Mouse (Mus musculus): ENCODE data around the gene Macf1.

The Macf1 gene

GRCm38 (mm10) chr4:123427900-123428684 is 256.1 kb downstream of the Macf1 start:
- no peak for DNase-seq

GRCm38 (mm10) chr4:123427271-123427899 is 256.8 kb downstream of the Macf1 start:
- DNase-seq = no peak

GRCm38 (mm10) chr4:123426429-123427080 is 257.6 kb downstream of the Macf1 start:
- DNase-seq = no peak

- peak; percentile 87 for DNase-seq
Observed at GRCm38 (mm10) chr4:123425672-123426272, 258.4 kb downstream of the Macf1 start.

- no peak for DNase-seq
Observed at GRCm38 (mm10) chr4:123424050-123424449, 260.1 kb downstream of the Macf1 start.

GRCm38 (mm10) chr4:123422828-123423227 is 261.3 kb downstream of the Macf1 start:
- DNase-seq = peak; percentile 90

GRCm38 (mm10) chr4:123418032-123418431 is 266.1 kb downstream of the Macf1 start:
- DNase-seq = no peak

- no peak for DNase-seq
Observed at GRCm38 (mm10) chr4:123417478-123417877, 266.7 kb downstream of the Macf1 start.

- DNase-seq = no peak
Observed at GRCm38 (mm10) chr4:123416829-123417228, 267.3 kb downstream of the Macf1 start.

- no peak for DNase-seq
Observed at GRCm38 (mm10) chr4:123415566-123415965, 268.6 kb downstream of the Macf1 start.

GRCm38 (mm10) chr4:123413876-123414275 is 270.3 kb downstream of the Macf1 start:
- no peak for DNase-seq

GRCm38 (mm10) chr4:123412981-123413380 is 271.2 kb downstream of the Macf1 start:
- no peak for DNase-seq

- DNase-seq = peak; percentile 38
Observed at GRCm38 (mm10) chr4:123412528-123412878, 271.7 kb downstream of the Macf1 start.

- peak; percentile 93 for DNase-seq
Observed at GRCm38 (mm10) chr4:123411732-123412527, 272.2 kb downstream of the Macf1 start.

- peak; percentile 79 for DNase-seq
Observed at GRCm38 (mm10) chr4:123411006-123411731, 273.0 kb downstream of the Macf1 start.

- peak; percentile 60 for DNase-seq
Observed at GRCm38 (mm10) chr4:123409752-123410151, 274.4 kb downstream of the Macf1 start.

- DNase-seq = no peak
Observed at GRCm38 (mm10) chr4:123409034-123409692, 275.0 kb downstream of the Macf1 start.

GRCm38 (mm10) chr4:123407792-123408191 is 276.4 kb downstream of the Macf1 start:
- DNase-seq = peak; percentile 33

GRCm38 (mm10) chr4:123404056-123404455 is 280.1 kb downstream of the Macf1 start:
- DNase-seq = peak; percentile 67

GRCm38 (mm10) chr4:123402244-123402643 is 281.9 kb downstream of the Macf1 start:
- no peak for DNase-seq

- DNase-seq = no peak
Observed at GRCm38 (mm10) chr4:123401265-123401664, 282.9 kb downstream of the Macf1 start.
